Mouse (Mus musculus) B cell, adult 67 days (primary cell): ENCODE data around the gene Olfr259. TPM values are rescaled to one million over a fixed set of nuclear protein-coding genes. Genes with fewer than 3 reads are reported as not detected.

ENCODE experiments used
- total RNA-seq, 2 experiments: library from RNA; stranded (reverse); gene quantifications; 4 replicates each; pipeline ENCODE4 v1.2.4; 2023

Gene Olfr259
- not detected for total RNA-seq

DNA sequence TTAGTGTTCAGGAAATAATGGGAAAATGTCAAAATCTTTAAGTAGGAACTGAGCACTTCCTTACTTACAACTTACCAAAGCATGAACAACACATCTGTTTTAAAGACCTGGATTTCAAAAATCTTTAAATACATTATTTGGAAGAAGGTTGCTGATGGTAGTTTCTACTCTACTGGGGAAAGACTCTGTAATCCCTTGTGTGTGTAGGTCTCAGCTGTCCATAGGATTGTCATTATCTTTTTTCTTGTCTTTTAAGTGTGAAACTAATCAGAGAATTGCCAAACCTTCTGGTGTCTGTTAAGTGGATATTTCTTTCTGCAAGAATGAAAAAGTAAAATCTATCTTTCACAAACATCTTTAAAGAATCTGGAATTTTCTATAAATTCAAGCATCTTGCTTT is at the start of gene Olfr259:
Gene Olfr259, minus strand, starts transcription at position 101 of the 400 bp plus-strand sequence.

DNA sequence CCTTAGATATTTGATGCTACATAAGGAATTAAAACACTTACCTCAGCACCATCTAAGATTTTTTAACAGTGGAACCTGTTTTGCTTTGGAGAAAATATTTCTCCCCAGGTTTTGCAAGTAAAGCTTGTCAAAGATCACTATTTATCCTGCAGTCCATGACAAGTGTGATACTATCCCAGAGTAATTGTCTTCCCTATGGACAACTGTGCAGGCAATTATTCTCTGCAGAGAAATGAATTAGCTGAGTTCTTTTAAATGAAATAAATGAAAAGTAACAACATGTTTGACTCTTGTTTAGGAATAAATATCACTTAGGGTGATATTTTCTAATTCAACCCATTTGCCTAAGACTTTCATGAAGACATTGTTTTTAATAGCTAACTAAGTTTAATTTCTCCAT is 38.2 kb upstream of the Olfr259 start, which contains the start of gene Olfr1111:
Gene Olfr1111, minus strand, starts transcription at position 101 of the 400 bp plus-strand sequence.

DNA sequence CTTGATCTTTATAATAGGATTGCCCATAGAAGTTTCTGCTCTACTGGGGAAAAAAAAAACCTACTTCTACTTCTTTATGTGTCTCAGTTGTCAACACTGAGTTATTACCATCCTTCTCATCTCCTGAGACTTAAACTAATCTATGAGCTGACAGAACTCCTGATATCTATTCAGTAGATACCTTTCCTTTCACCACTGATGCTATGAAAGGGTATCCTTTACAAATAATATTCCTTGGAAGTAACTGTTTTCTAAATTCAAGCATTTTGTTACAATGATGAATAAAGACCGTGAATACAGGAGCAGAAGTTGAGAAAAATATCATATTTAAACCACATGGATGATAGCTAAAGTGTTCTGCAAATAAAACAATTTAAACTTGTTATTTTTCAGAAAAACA is 25.8 kb upstream of the Olfr259 start, which contains the start of gene Olfr1110:
Gene Olfr1110, minus strand, starts transcription at position 101 of the 400 bp plus-strand sequence.

DNA sequence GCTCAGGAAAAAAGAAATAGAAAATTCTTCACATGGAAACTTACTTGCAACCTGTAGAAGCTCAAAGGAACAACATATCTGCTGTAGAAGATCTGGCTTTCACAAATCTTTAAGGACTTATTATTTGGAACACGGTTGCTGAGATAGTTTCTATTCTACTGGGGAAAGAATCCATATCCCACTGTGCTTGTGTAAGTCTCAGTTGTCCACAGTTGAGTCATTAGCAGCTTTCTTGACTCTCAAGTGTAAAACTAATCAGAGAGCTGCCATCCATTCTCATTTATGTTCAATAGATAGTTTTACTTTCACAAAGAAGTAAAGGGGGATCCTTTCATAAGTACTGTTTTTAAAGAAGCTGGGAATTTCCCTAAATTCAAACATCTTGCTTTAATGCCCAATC is 18.5 kb downstream of the Olfr259 start, which contains the start of gene Olfr1109:
Gene Olfr1109, minus strand, starts transcription at position 101 of the 400 bp plus-strand sequence.

DNA sequence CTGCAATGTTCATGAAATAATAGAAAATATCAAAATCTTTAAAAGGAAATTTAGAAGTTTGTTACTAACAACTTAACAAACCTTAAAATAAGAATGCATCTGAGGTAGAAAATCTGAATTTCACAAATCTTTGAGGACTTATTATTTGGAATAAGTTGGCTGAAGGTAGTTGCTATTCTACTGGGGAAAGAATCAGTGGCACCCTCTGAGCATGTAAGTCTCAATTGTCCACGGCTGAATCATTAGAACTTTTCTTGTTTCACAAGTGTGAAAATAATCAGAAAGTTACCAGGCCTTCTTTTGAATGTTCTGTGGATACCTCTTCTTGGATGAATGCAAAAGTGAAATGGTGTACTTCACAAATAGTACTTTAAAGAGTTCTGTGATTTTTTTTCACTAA is 38.6 kb downstream of the Olfr259 start, which contains the start of gene Olfr1107:
Gene Olfr1107, minus strand, starts transcription at position 101 of the 400 bp plus-strand sequence.

Other genes with a start within 250 kb of the Olfr259 start
- gene Gm13723, start 239.8 kb downstream of the Olfr259 start, total RNA-seq: not detected
- gene Olfr1097, start 222.4 kb downstream of the Olfr259 start, total RNA-seq: not detected
- gene Olfr1098, start 190.0 kb downstream of the Olfr259 start, total RNA-seq: not detected
- gene Olfr1099, start 153.9 kb downstream of the Olfr259 start, total RNA-seq: not detected
- not detected for gene Olfr1100, start 134.6 kb downstream of the Olfr259 start, total RNA-seq
- gene Olfr1101, start 123.3 kb downstream of the Olfr259 start, total RNA-seq: not detected
- not detected for gene Olfr1102, start 116.2 kb downstream of the Olfr259 start, total RNA-seq
- gene Olfr1104, start 87.5 kb downstream of the Olfr259 start, total RNA-seq: not detected
- gene Olfr1105, start 78.0 kb downstream of the Olfr259 start, total RNA-seq: not detected
- not detected for gene Olfr1106, start 62.3 kb downstream of the Olfr259 start, total RNA-seq
- gene Olfr1107, start 38.8 kb downstream of the Olfr259 start, total RNA-seq: not detected
- gene Olfr1109, start 18.6 kb downstream of the Olfr259 start, total RNA-seq: not detected
- gene Olfr1110, start 25.7 kb upstream of the Olfr259 start, total RNA-seq: not detected
- not detected for gene Olfr1111, start 38.1 kb upstream of the Olfr259 start, total RNA-seq
- not detected for gene Olfr1112, start 73.2 kb upstream of the Olfr259 start, total RNA-seq
- not detected for gene Olfr1113, start 94.4 kb upstream of the Olfr259 start, total RNA-seq
- not detected for gene Olfr1115, start 133.4 kb upstream of the Olfr259 start, total RNA-seq
- gene Olfr1116, start 153.0 kb upstream of the Olfr259 start, total RNA-seq: not detected
- not detected for gene Olfr1118, start 193.0 kb upstream of the Olfr259 start, total RNA-seq
- gene Olfr1120, start 240.2 kb upstream of the Olfr259 start, total RNA-seq: not detected